Mouse (Mus musculus) Patski (cell line): ENCODE measurements around the gene Ddah1. TPM values are rescaled to one million over a fixed set of nuclear protein-coding genes. Genes with fewer than 3 reads are reported as not detected.
A peak's percentile ranks its signal among the peaks of the same experiment; 100 is the strongest.
"Not testable (repeated sequence)": the region's sequence is repeated elsewhere in the genome, so short reads cannot be mapped to it uniquely, and the experiment has no call there.

Experiments used
- ATAC-seq: fragments of 100-300 bp; one replicate; pipeline ENCODE4 v1.8.0; 2021
- CTCF ChIA-PET: fragments of 350-600 bp; sonication (Branson Sonifier 250); formaldehyde crosslinking; loops from one replicate; lab custom pipeline; 2022; ENCODE audit warnings: inconsistent platforms; lab: Charles Lee
- POLR2A ChIA-PET: fragments of 350-600 bp; sonication (Branson Sonifier 250); formaldehyde crosslinking; loops from one replicate; lab custom pipeline; 2022; ENCODE audit warnings: antibody characterized with exemption, inconsistent platforms; lab: Charles Lee
- DNase-seq: peaks from one replicate; pipeline ENCODE4 v3.0.0-alpha.2; 2011; ENCODE audit warnings: low read depth, low spot score
- H3K27me3 ChIP-seq: fragments of 371-371 bp; one replicate; pipeline ENCODE4 v1.5.1; 2021
- CTCF ChIP-seq: fragments of 100-300 bp; IDR thresholded peaks from one replicate; pipeline ENCODE4 v1.5.1; 2021
- in situ Hi-C: fragments of 300-500 bp; cut with MboI; formaldehyde crosslinking; loops from 3 replicates; pipeline ENCODE4 v1.11.1; 2018; ENCODE audit warnings: low pct_unique_long_range_greater_than_20kb, mixed read lengths
- polyA plus RNA-seq: library from polyadenylated mRNA; unstranded; gene quantifications from one replicate; pipeline ENCODE4 v1.2.3, GENCODE M21; 2021

Ddah1 gene
- polyA plus RNA-seq, 1 experiment from 2014 or later: 138 TPM

GRCm38 (mm10) chr3:145904850-145905776 lies 146.6 kb downstream of the Ddah1 start:
- ATAC-seq: peak; percentile 58
- ChIA-PET CTCF (interaction anchor here (0.7 to 2.6 kb wide), 22 partner anchors 12 to 540 kb away, joined by 3 to 7 read pairs (median 4); partner anchors contain the start of genes Bcl10 and Ccn1), POLR2A (interaction anchor here (0.7 to 1.2 kb wide), 6 partner anchors 11 to 325 kb away, joined by 3 to 5 read pairs (median 4); no protein-coding TSS in a partner anchor)
- in situ Hi-C loops: loop anchor here (5.0 kb wide), 3 partner anchors 253 to 498 kb away; no protein-coding TSS in a partner anchor
- DNase-seq: no peak
- TF ChIP-seq CTCF: peak; percentile 94
- no peaks in the 10 kb centered on the region for H3K27me3 ChIP-seq

GRCm38 (mm10) chr3:145906582-145906981 lies 148.1 kb downstream of the Ddah1 start:
- no peak for TF ChIP-seq CTCF
- ChIA-PET CTCF (interaction anchor here (0.9 to 2.6 kb wide), 8 partner anchors 16 to 541 kb away, joined by 3 to 7 read pairs (median 4); partner anchors contain the start of genes Bcl10 and Ccn1), POLR2A (no interaction called here)
- ATAC-seq (no peak), DNase-seq (no peak)
- in situ Hi-C loops: no loop called here
- H3K27me3 ChIP-seq: no peaks in the 10 kb centered on the region

- no peaks in the 10 kb centered on the region for H3K27me3 ChIP-seq
- ChIA-PET POLR2A (no interaction called here), CTCF (interaction anchor here (1.1 kb wide), 1 partner anchor 339 kb away, joined by 3 read pairs; no protein-coding TSS in a partner anchor)
- no peak for DNase-seq
- TF ChIP-seq CTCF: no peak
- in situ Hi-C loops: no loop called here
- no peak for ATAC-seq
These were observed 154.0 kb downstream of the Ddah1 start for GRCm38 (mm10) chr3:145912512-145912911.

GRCm38 (mm10) chr3:145913263-145913662 lies 154.8 kb downstream of the Ddah1 start:
- ATAC-seq (no peak), DNase-seq (no peak)
- ChIA-PET POLR2A (no interaction called here), CTCF (no interaction called here)
- no peak for TF ChIP-seq CTCF
- H3K27me3 ChIP-seq: no peaks in the 10 kb centered on the region
- in situ Hi-C loops: no loop called here

GRCm38 (mm10) chr3:145913942-145914341 lies 155.5 kb downstream of the Ddah1 start:
- in situ Hi-C loops, POLR2A ChIA-PET, DNase-seq, ATAC-seq, H3K27me3 ChIP-seq, CTCF ChIA-PET: not testable (repeated sequence)

- no peak for ATAC-seq
- ChIA-PET CTCF (interaction anchor here (1.0 to 1.7 kb wide), 4 partner anchors 9 to 62 kb away, joined by 3 to 4 read pairs (median 3); no protein-coding TSS in a partner anchor), POLR2A (interaction anchor here (0.5 to 0.6 kb wide), 2 partner anchors 490 to 583 kb away, joined by 3 to 4 read pairs; partner anchors contain the start of genes Gng5 and Spata1)
- no peak for DNase-seq
- no peaks in the 10 kb centered on the region for H3K27me3 ChIP-seq
- no peak for TF ChIP-seq CTCF
- in situ Hi-C loops: no loop called here
These were observed 157.9 kb downstream of the Ddah1 start for GRCm38 (mm10) chr3:145916374-145916773.

- ChIA-PET CTCF (interaction anchor here (1.0 to 1.7 kb wide), 3 partner anchors 9 to 62 kb away, joined by 3 to 4 read pairs (median 3); no protein-coding TSS in a partner anchor), POLR2A (no interaction called here)
- no peak for DNase-seq
- no peaks in the 10 kb centered on the region for H3K27me3 ChIP-seq
- ATAC-seq: peak; percentile 4
- no peak for TF ChIP-seq CTCF
- in situ Hi-C loops: no loop called here
These were observed 158.4 kb downstream of the Ddah1 start for GRCm38 (mm10) chr3:145916826-145917225.

GRCm38 (mm10) chr3:145922019-145922854 lies 163.8 kb downstream of the Ddah1 start, which contains the start of gene Bcl10:
Gene Bcl10, plus strand, starts transcription at chr3:145922804.
- in situ Hi-C loops: no loop called here
- TF ChIP-seq CTCF: no peak
- no peak for DNase-seq
- CTCF ChIA-PET: interaction anchor here (0.8 to 1.5 kb wide), 8 partner anchors 11 to 94 kb away, joined by 3 to 4 read pairs (median 3); partner anchors contain the start of gene 2410004B18Rik
- H3K27me3 ChIP-seq: no peaks in the 10 kb centered on the region
- ATAC-seq: no peak
- POLR2A ChIA-PET: interaction anchor here (0.7 kb wide), 1 partner anchor 29 kb away, joined by 3 read pairs; no protein-coding TSS in a partner anchor

- ChIA-PET CTCF (interaction anchor here (1.3 to 1.5 kb wide), 4 partner anchors 11 to 17 kb away, joined by 3 to 4 read pairs (median 4); partner anchors contain the start of gene 2410004B18Rik), POLR2A (interaction anchor here (0.7 kb wide), 2 partner anchors 28 to 834 kb away, joined by 3 read pairs; no protein-coding TSS in a partner anchor)
- TF ChIP-seq CTCF: no peak
- H3K27me3 ChIP-seq: no peaks in the 10 kb centered on the region
- in situ Hi-C loops: no loop called here
- no peak for ATAC-seq
- no peak for DNase-seq
These were observed 164.5 kb downstream of the Ddah1 start for GRCm38 (mm10) chr3:145922971-145923370.
